Comparison of ENCODE assay signal across 8 mouse cellular contexts in genomic region chr11:51856616-51857080, GRCm38 (mm10). TPM values are rescaled to one million over a fixed set of nuclear protein-coding genes. Genes with fewer than 3 reads are reported as not detected.
DNase-seq lines count a peak whose midpoint lies in the region; TF ChIP-seq lines count a peak whose summit lies in the region.

No protein-coding gene starts in this region.

- H3K4me3 ChIP-seq in CH12.LX (replicated peaks in 1 of 3; ENCODE audit: low read depth in 2 of 3, low read length in 2 of 3, poor library complexity in 1 of 3) = peak overlapping the region; percentile 72 to 85 (median 84)
- H3K4me3 ChIP-seq in gastrocnemius, adult 2 months = peak overlapping the region; percentile 89
- peak overlapping the region; percentile 97 for H3K4me3 ChIP-seq in left cerebral cortex, adult 2 months

- no peak for TF ChIP-seq POLR2A in CH12.LX (IDR thresholded peaks at IDR 0.05; ENCODE audit: low read depth, low read length)

- peaks cover 11 to 39% of the 10 kb centered on the region in 2 experiments for H3K4me1 ChIP-seq in CH12.LX (ENCODE audit: control insufficient read depth in 1 of 2, insufficient read depth in 2 of 2)

- in situ Hi-C loops in CH12.LX (cut with MboI; ENCODE audit: low pct_ligation_motif_present, low pct_unique_long_range_greater_than_20kb, low sequenced_read_pairs) = no loop called here

- peaks cover 13% of the 10 kb centered on the region for H3K9me3 ChIP-seq in CH12.LX (replicated peaks; ENCODE audit: low read length)

- intact Hi-C loops in gastrocnemius, adult 2 months (cut with DNase I) = loop anchor here (1.0 to 5.0 kb wide), 2 partner anchors 86 to 111 kb away; partner anchors contain the start of gene Cdkn2aipnl
- intact Hi-C loops in left cerebral cortex, adult 2 months (cut with DNase I) = loop anchor here (1.0 to 5.0 kb wide), 5 partner anchors 36 to 242 kb away; partner anchors contain the start of genes Cdkn2aipnl and Ppp2ca

- no peak for TF ChIP-seq RAD21 in CH12.LX (IDR thresholded peaks at IDR 0.05; ENCODE audit: low read depth, low read length)

- H3K79me2 ChIP-seq in CH12.LX (replicated peaks; ENCODE audit: control insufficient read depth, extremely low read depth, insufficient read depth, poor library complexity, severe bottlenecking) = peaks cover 38% of the 10 kb centered on the region

- no peak for DNase-seq in CH12.LX (ENCODE audit: extremely low read depth)
- peak; percentile 70 for DNase-seq in cerebellum, adult 8-10 months
- peak; percentile 79 for DNase-seq in gastrocnemius, adult 2 months
- peak; percentile 79 for DNase-seq in induced T-regulatory cell, adult 2 months (ENCODE audit: low read depth)
- DNase-seq in left cerebral cortex, adult 2 months (ENCODE audit: extremely low spot score in 1 of 2, low spot score in 2 of 2) = peak; percentile 59 to 62
- DNase-seq in lung, postnatal 25 days (ENCODE audit: low spot score) = peak; percentile 61
- peak; percentile 35 for DNase-seq in retina, embryonic 14.5 days (ENCODE audit: low spot score)
- peak; percentile 74 for DNase-seq in thymus, postnatal 25 days

- TF ChIP-seq EP300 in CH12.LX (IDR thresholded peaks at IDR 0.05; ENCODE audit: low read length) = no peak

- H3K36me3 ChIP-seq in CH12.LX (replicated peaks in 1 of 2; ENCODE audit: control insufficient read depth in 1 of 2, insufficient read depth in 1 of 2, low read length in 1 of 2) = peaks cover 0 to 12% of the 10 kb centered on the region in 2 experiments

- H3K27me3 ChIP-seq in CH12.LX (replicated peaks) = no peaks in the 10 kb centered on the region

- peak overlapping the region; percentile 99 for H3K9ac ChIP-seq in CH12.LX (ENCODE audit: insufficient read depth, low read depth)

- H3K27ac ChIP-seq in CH12.LX (ENCODE audit: insufficient read depth, low read depth) = peak overlapping the region; percentile 90
- peak overlapping the region; percentile 98 for H3K27ac ChIP-seq in gastrocnemius, adult 2 months
- H3K27ac ChIP-seq in left cerebral cortex, adult 2 months = peak overlapping the region; percentile 99

- H3K4me2 ChIP-seq in CH12.LX (ENCODE audit: insufficient read depth, low read depth, poor library complexity, severe bottlenecking) = peak overlapping the region; percentile 3; the same call in 1 of the 2 replicates

- dilution Hi-C loops in CH12.LX (cut with MboI; ENCODE audit: extremely low pct_ligation_motif_present, extremely low pct_unique_long_range_greater_than_20kb, low sequenced_read_pairs) = no loop called here

- TF ChIP-seq CTCF in CH12.LX (conservative IDR thresholded peaks at IDR 0.05 in 1 of 2, IDR thresholded peaks at IDR 0.05 in 1 of 2; ENCODE audit: low read depth in 2 of 2, low read length in 2 of 2) = no peak
- no peak for TF ChIP-seq CTCF in gastrocnemius, adult 2 months (IDR thresholded peaks at IDR 0.05)
- TF ChIP-seq CTCF in left cerebral cortex, adult 2 months (IDR thresholded peaks at IDR 0.05) = no peak

TF ChIP-seq in CH12.LX, 34 proteins besides CTCF, POLR2A, EP300 and RAD21:
- TF ChIP-seq CHD1 (IDR thresholded peaks at IDR 0.05; ENCODE audit: low read depth, low read length) = no peak
- TF ChIP-seq ELF1 (IDR thresholded peaks at IDR 0.05; ENCODE audit: low read depth, low read length) = no peak
- peak; percentile 97 for TF ChIP-seq BHLHE40 (IDR thresholded peaks at IDR 0.05; ENCODE audit: low read depth, low read length)
- TF ChIP-seq MXI1 (IDR thresholded peaks at IDR 0.05; ENCODE audit: low read depth, low read length) = 0 out of 2 replicates have a peak, but pooled peaks have one; percentile 11
- no peak for TF ChIP-seq CHD2 (IDR thresholded peaks at IDR 0.05; ENCODE audit: low read length)
- TF ChIP-seq USF2 (conservative IDR thresholded peaks at IDR 0.05; ENCODE audit: low read depth, low read length) = no peak
- TF ChIP-seq ZC3H11A (IDR thresholded peaks at IDR 0.05; ENCODE audit: low read depth, low read length) = no peak
- TF ChIP-seq TCF12 (IDR thresholded peaks at IDR 0.05; ENCODE audit: low read depth, low read length) = no peak
- TF ChIP-seq TBP (conservative IDR thresholded peaks at IDR 0.05; ENCODE audit: low read depth, low read length) = no peak
- no peak for TF ChIP-seq MEF2A (IDR thresholded peaks at IDR 0.05; ENCODE audit: borderline replicate concordance, low read depth, low read length)
- no peak for TF ChIP-seq NRF1 (IDR thresholded peaks at IDR 0.05; ENCODE audit: low read depth, low read length)
- no peak for TF ChIP-seq JUND (conservative IDR thresholded peaks at IDR 0.05; ENCODE audit: low read depth, low read length)
- TF ChIP-seq KAT2A (IDR thresholded peaks at IDR 0.05; ENCODE audit: insufficient replicate concordance, low read length) = 0 out of 2 replicates have a peak, but pooled peaks have one; percentile 13
- TF ChIP-seq ZNF384 (IDR thresholded peaks at IDR 0.05; ENCODE audit: low read depth, low read length) = no peak
- TF ChIP-seq MYC (IDR thresholded peaks at IDR 0.05; ENCODE audit: low read depth, low read length) = no peak
- TF ChIP-seq NELFE (IDR thresholded peaks at IDR 0.05; ENCODE audit: low read depth, low read length) = peak; percentile 40; the same call in 1 of the 2 replicates
- no peak for TF ChIP-seq MAX (IDR thresholded peaks at IDR 0.05; ENCODE audit: low read length)
- no peak for TF ChIP-seq MAFK (IDR thresholded peaks at IDR 0.05; ENCODE audit: insufficient replicate concordance, low read length)
- peak; percentile 56; the same call in 1 of the 2 replicates for TF ChIP-seq MAZ (IDR thresholded peaks at IDR 0.05; ENCODE audit: low read depth, low read length)
TF ChIP-seq in CH12.LX: peak in this region for 5.

RNA-seq across cellular contexts. Expression of gene Jade2, which starts 0.8 kb away (rescaled TPM):
- total RNA-seq in CH12.LX (2012; rRNA removed) = 51.4 and 58.2 TPM in 2 replicates
- total RNA-seq in CH12.LX (2014; rRNA removed) = 21.9 and 25.6 TPM in 2 replicates
- polyA plus RNA-seq in CH12.LX (2012; ENCODE audit: insufficient read length, low read depth) = 50.3 and 60.1 TPM in 2 replicates
- total RNA-seq in gastrocnemius, adult 2 months (2021) = 1 to 10 TPM; 7.8 to 7.9 TPM
- total RNA-seq in left cerebral cortex, adult 2 months (2021) = 10 to 100 TPM; 49.6 to 60.3 TPM
